Mouse (Mus musculus): ENCODE data around the gene Dtx2.

Gene Dtx2

GRCm38 (mm10) chr5:135994725-135995687, at the start of gene Dtx2:
TSS of gene Dtx2 (plus strand) at chr5:135994800.
- peak; percentile 86 for DNase-seq (ENCODE audit: low read depth, low spot score)

GRCm38 (mm10) chr5:135945916-135946408, 48.6 kb upstream of the Dtx2 start:
- DNase-seq (ENCODE audit: low read depth, low spot score) = no peak

- no peak for DNase-seq (ENCODE audit: low read depth, low spot score)
Observed at GRCm38 (mm10) chr5:135946621-135947020, 48.0 kb upstream of the Dtx2 start.

GRCm38 (mm10) chr5:135950710-135951412, 43.7 kb upstream of the Dtx2 start:
- DNase-seq (ENCODE audit: low read depth, low spot score) = no peak

- no peak for DNase-seq (ENCODE audit: low read depth, low spot score)
Observed at GRCm38 (mm10) chr5:135951660-135952059, 42.9 kb upstream of the Dtx2 start.

- no peak for DNase-seq (ENCODE audit: low read depth, low spot score)
Observed at GRCm38 (mm10) chr5:135952830-135953229, 41.8 kb upstream of the Dtx2 start.

- no peak for DNase-seq (ENCODE audit: low read depth, low spot score)
Observed at GRCm38 (mm10) chr5:135956300-135957206, 38.0 kb upstream of the Dtx2 start.

- peak; percentile 98 for DNase-seq (ENCODE audit: low read depth, low spot score)
Observed at GRCm38 (mm10) chr5:135957207-135957974, 37.2 kb upstream of the Dtx2 start.

GRCm38 (mm10) chr5:135958367-135958766, 36.2 kb upstream of the Dtx2 start:
- DNase-seq (ENCODE audit: low read depth, low spot score) = no peak

GRCm38 (mm10) chr5:135959911-135960310, 34.7 kb upstream of the Dtx2 start:
- no peak for DNase-seq (ENCODE audit: low read depth, low spot score)

GRCm38 (mm10) chr5:135960909-135961635, 33.5 kb upstream of the Dtx2 start:
- DNase-seq (ENCODE audit: low read depth, low spot score) = no peak

- no peak for DNase-seq (ENCODE audit: low read depth, low spot score)
Observed at GRCm38 (mm10) chr5:135962125-135962491, 32.5 kb upstream of the Dtx2 start.

- DNase-seq (ENCODE audit: low read depth, low spot score) = peak; percentile 99
Observed at GRCm38 (mm10) chr5:135962492-135963279, 31.9 kb upstream of the Dtx2 start.

- DNase-seq (ENCODE audit: low read depth, low spot score) = no peak
Observed at GRCm38 (mm10) chr5:135963280-135963627, 31.3 kb upstream of the Dtx2 start.

GRCm38 (mm10) chr5:135965501-135965930, 29.1 kb upstream of the Dtx2 start:
- DNase-seq (ENCODE audit: low read depth, low spot score) = no peak

- no peak for DNase-seq (ENCODE audit: low read depth, low spot score)
Observed at GRCm38 (mm10) chr5:135966866-135967265, 27.7 kb upstream of the Dtx2 start.

GRCm38 (mm10) chr5:135968781-135969180, 25.8 kb upstream of the Dtx2 start:
- DNase-seq (ENCODE audit: low read depth, low spot score) = no peak

GRCm38 (mm10) chr5:135970247-135970646, 24.4 kb upstream of the Dtx2 start:
- no peak for DNase-seq (ENCODE audit: low read depth, low spot score)

- no peak for DNase-seq (ENCODE audit: low read depth, low spot score)
Observed at GRCm38 (mm10) chr5:135971876-135972275, 22.7 kb upstream of the Dtx2 start.

Measured in telencephalon, adult 2 months (tissue).